Mouse (Mus musculus): ENCODE results near the gene Kcnc3.

Gene Kcnc3

GRCm38 (mm10) chr7:44596996-44597538 lies 6.6 kb downstream of the Kcnc3 start:
- in situ Hi-C loops (cut with MseI, MboI): no loop called here

GRCm38 (mm10) chr7:44597666-44598065 lies 7.2 kb downstream of the Kcnc3 start:
- in situ Hi-C loops (cut with MseI, MboI): no loop called here

DNA sequence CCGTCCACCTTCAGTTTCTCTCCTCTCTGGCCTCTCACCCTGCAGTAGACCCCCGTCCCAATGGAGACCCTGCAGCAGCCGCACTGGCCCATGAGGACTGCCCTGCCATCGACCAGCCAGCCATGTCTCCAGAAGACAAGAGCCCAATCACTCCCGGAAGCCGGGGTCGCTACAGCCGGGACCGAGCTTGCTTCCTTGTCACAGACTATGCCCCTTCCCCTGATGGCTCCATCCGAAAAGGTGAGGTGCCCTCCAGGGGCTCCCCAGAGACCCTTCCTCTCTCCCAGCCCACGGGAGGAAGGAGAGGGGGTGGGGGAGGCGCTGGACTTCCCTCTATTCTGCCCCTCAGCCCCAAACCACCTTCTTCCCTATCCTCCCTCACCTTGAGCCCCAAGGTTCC lies 7.9 kb downstream of the Kcnc3 start:
- in situ Hi-C loops (cut with MseI, MboI): no loop called here

GRCm38 (mm10) chr7:44600691-44601262 lies 10.3 kb downstream of the Kcnc3 start:
- in situ Hi-C loops (cut with MseI, MboI): no loop called here

DNA sequence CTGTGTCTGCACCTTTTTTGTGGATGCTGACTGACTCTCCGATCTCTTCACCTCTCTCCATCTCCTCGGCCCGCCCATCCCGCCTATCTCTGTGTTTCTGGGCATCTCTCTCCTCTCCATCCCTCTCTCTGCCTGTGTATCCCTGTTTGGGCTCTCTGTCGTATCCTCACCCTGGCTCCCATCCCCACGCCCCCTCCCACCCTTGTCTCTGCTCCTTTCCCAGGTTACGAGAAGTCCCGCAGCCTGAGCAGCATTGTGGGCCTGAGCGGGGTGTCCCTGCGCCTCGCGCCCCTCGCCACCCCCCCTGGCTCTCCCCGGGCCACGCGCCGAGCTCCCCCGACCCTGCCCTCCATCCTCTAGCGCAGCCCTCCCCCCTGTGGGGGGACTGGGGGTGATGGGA lies 11.2 kb downstream of the Kcnc3 start:
- in situ Hi-C loops (cut with MseI, MboI): no loop called here

GRCm38 (mm10) chr7:44602443-44602842 lies 12.0 kb downstream of the Kcnc3 start:
- in situ Hi-C loops (cut with MseI, MboI): no loop called here

- in situ Hi-C loops (cut with MseI, MboI): no loop called here
Measured at GRCm38 (mm10) chr7:44603186-44603855, 12.9 kb downstream of the Kcnc3 start.

GRCm38 (mm10) chr7:44604139-44604606 lies 13.7 kb downstream of the Kcnc3 start:
- in situ Hi-C loops (cut with MseI, MboI): no loop called here

DNA sequence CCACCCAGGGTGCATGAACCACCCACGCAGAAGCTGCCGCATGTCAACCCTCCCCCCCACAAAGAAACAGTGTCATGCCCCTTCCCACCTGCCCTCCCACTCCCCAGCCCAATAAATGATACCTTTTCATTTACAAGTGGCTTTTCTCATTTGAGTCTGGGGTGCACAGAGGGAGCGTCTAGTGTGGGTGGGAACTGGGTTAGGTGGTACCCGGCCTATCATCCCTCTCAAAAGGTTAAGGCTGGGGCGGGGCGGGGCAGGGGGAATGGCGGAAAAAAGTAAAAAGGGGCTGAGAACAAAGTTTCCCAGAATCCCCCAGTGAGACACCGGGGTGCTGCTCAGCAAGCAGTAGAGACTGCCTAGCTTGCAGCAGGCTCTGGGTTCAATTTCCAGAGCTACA lies 14.2 kb downstream of the Kcnc3 start:
- in situ Hi-C loops (cut with MseI, MboI): no loop called here

DNA sequence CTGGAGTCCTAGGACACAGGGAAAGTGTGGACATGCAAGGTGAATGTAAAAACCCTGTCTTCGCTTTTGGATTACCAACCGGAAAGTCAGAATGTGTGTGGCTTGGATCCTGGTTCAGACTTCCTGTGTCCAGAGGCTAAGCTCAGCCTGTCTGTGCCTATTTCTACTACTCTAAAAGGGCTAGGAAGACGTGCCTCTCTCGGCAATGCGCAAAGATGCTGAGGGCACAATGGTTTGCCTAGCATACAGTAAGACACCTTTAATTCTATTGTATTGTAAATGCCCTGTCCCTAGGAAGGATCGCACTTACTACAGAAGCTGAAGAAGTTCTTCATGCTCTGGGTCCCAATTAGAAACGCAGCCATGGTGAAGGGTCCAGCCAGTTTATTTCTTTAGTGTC lies 15.0 kb downstream of the Kcnc3 start:
- in situ Hi-C loops (cut with MseI, MboI): no loop called here

GRCm38 (mm10) chr7:44606171-44606901 lies 15.9 kb downstream of the Kcnc3 start:
- in situ Hi-C loops (cut with MseI, MboI): no loop called here

- in situ Hi-C loops (cut with MseI, MboI): no loop called here
Measured at GRCm38 (mm10) chr7:44612192-44612591, 21.7 kb downstream of the Kcnc3 start.

GRCm38 (mm10) chr7:44614041-44614688 lies 23.7 kb downstream of the Kcnc3 start:
- in situ Hi-C loops (cut with MseI, MboI): no loop called here

- in situ Hi-C loops (cut with MseI, MboI): no loop called here
Measured at GRCm38 (mm10) chr7:44615309-44615708, 24.8 kb downstream of the Kcnc3 start.

- in situ Hi-C loops (cut with MseI, MboI): no loop called here
Measured at GRCm38 (mm10) chr7:44615987-44616386, 25.5 kb downstream of the Kcnc3 start.

DNA sequence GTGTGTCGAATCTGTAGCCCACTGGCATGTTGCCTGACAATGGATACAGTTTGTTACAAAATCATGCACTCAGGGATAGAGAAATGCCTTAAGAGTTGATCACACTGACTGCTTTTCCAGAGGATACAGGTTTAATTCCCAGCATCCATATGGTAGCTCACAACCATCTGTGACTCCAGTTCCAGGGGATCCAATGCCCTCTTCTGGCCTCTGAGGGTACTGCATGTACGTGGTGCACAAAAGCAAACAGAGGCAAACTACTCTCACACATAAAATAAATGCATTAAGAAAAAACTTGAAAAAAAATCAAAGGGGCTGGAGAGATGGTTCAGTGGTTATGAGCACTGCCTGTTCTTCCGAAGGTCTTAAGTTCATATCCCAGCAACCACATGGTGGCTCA lies 26.6 kb downstream of the Kcnc3 start:
- in situ Hi-C loops (cut with MseI, MboI): no loop called here

DNA sequence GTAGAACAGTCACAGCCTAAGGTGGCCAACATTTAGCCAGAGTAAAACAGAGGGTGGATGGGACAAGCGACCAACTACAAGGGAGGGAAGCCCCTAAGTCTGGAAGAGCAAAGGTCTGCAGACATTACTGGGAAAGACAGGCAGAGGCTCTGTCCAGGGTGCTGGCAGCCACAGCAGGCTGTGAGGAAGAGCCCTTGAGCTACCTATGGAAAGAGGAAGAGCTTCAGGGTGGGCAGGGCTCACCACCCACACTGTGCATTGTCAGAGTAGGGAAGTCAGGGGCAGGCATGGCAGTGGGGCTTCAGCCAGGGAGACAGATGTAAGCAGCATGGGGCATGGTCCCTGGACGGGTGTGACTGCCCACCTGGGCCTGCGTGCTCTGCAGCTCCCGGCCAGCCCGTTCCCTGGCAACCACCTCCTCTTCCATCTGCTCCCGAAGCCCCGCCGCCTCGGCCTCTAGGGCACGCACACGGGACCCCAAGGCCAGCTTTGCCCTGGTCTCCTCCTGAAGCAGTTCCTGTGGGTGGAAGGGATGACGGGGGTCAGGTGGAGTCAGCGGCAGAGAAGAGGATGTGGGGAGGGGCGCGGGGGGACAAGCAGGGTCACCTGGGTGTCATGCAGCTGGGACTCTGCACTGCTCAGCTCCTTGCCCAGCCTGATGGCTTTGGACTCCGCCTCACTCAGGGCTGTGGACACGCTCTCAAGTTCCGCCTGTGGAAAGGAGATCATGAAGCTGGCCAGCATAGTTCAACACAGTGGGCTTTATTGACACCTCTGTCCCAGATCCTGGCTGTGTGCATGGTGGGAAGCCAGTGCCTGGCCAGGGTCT lies 33.5 kb downstream of the Kcnc3 start:
- in situ Hi-C loops (cut with MseI, MboI): no loop called here

GRCm38 (mm10) chr7:44624543-44624826 lies 34.0 kb downstream of the Kcnc3 start:
- in situ Hi-C loops (cut with MseI, MboI): no loop called here

GRCm38 (mm10) chr7:44624828-44625227 lies 34.4 kb downstream of the Kcnc3 start:
- in situ Hi-C loops (cut with MseI, MboI): no loop called here

DNA sequence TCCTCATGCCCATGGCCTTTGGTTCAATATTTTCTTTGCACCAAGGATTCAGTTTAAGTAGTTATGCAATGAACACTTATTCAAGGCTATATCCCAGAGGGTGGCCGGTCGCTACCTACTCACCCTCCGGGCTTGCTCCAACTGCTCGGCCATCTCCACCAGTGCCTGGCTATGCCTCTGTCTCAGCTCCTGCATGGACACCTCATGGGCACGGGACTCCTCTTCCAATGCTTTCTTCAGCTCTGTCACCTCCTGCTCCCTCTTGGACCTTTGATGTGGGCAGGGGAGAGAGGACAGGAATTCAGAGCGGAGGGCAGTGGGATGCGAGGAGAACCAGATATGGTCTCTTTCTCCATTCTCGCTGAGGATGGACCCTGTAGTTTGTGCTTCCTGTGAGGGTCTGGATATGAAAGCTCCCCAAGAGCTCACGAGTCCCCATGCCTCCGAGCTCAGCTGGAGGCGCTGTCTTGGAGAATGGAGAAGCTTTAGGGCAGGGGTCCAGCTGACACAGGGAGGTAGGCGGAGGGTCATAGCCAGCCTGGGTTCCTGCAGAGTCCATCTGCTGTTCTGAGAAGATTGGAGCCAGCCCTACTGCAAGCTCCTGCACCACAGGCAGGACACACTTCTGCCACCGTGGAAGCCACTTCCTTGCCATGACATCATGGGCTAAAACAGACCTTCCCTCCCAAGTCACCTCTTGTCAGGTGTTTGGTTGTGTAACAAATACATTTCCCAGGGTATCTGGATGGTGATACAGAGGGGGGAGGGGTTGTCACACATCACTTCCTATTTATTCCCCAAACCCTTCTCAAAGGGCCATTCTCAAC lies 35.0 kb downstream of the Kcnc3 start:
- in situ Hi-C loops (cut with MseI, MboI): no loop called here

- in situ Hi-C loops (cut with MseI, MboI): no loop called here
Measured at GRCm38 (mm10) chr7:44626068-44626385, 35.6 kb downstream of the Kcnc3 start.

Measured in mouse trophoblast stem cell (cell line).